Mouse (Mus musculus) left cerebral cortex, adult 11 months (tissue): ENCODE measurements around the gene Tspan8.

Source experiments
- DNase-seq: peaks from one replicate; pipeline ENCODE4 v3.0.0; 2022; ENCODE audit warnings: low spot score

Tspan8 gene

DNA sequence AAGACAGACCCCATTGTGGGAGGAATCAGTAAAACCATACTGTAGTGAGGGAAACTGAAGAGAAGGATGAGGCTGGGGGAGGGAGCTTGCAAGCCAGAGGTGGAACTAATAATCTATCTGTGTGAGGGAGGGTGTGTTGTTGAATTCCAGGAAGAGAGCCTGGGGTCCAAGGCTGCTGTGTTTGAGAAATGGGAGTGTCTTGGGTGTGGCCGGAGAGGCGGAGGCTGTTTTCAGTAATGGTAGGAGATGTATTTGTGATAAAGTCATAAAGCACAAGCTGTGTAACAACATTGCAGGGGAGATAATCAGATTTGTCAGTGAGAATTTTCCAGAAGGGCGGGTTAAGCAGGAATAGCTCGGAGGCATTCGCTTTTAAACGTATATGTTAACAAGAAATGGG is 17.4 kb downstream of the Tspan8 start:
- no peak for DNase-seq

DNA sequence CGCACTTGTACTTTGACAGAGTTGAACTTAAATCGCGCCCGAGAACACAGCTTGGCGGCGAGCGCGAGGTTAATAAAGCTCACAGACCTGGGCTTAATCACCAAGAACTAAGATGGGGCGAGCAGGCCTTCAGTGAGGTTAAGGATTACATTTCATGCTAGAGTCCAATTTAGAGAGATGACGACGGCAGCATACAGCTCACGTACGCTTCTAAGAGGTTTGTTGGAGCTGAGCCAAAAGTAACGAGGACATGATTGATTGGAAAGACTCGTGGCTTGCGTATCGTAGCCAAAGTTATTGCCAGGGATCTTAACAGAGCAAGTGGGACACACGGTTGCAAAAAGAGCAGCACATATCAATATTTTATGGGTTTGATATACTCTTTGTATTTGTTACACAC is 30.3 kb downstream of the Tspan8 start:
- no peak for DNase-seq

DNA sequence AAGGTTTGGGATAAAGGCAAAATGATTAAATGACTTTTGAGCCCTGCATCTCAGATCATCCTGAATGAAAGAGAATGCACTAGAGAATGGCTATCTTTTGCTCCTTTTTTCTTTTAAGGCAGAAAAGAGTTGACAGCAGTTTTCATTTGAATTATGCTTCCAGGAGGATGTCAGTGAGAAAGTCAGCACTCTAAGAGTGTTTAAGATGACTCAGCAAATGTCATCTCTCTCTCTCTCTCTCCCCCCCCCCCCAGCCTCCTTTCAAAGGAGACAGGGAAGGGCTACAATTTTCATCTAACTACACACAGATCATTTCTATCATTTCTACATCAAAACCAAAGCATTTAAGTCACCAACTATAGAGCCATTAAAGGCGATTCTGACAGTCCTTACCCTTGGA is 31.9 kb downstream of the Tspan8 start:
- no peak for DNase-seq

DNA sequence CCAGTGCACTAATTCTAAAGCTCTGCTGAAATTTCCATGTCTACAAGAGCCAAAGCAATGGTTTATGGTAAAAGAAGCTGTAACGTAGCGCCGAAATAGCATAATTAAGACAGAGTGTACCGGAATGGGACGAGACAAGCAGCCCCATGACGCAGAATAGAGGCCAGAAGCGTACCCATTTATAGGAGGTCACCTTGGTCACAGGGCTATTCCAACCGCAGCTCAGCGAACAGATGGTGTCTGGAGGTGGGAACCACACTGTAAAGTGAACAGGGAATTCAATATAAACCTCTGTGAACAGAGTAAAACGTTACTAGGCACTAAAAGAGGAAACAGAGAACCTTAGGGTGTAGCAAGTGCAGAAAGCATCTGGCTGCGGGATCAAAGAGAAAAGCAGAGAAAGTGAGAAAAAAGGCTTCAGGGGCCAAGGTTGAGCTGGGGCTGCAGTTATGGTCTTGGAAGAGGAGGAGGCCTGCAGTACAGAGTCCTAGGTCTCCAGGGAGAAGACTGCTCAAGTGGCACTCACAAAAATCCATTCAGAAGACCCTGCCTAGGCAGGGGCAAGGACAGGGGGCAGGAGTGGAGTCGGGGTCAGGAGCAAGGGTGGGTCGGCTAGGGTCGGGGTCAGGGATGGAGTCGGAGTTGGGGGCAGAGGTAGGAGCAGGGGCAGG is 43.7 kb downstream of the Tspan8 start:
- no peak for DNase-seq

DNA sequence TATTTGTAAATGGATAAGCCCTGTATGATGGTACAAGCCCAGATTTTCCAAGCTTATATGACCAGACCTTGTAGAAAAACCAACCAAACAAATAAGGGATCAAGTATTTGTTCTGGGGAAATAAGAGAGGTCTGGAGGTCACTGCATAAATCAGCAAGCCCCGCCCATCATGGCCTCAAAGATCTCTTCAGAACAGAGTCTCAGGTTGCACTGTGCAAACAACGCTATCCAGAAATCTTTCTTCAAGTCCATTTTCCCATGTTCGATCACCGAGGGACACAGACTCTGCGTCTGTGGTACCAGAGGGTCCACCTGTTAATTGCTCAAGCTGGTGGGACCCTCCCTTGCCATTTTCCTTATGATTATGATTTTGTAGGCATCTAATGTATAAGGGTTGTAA is 45.3 kb downstream of the Tspan8 start:
- DNase-seq: no peak

DNA sequence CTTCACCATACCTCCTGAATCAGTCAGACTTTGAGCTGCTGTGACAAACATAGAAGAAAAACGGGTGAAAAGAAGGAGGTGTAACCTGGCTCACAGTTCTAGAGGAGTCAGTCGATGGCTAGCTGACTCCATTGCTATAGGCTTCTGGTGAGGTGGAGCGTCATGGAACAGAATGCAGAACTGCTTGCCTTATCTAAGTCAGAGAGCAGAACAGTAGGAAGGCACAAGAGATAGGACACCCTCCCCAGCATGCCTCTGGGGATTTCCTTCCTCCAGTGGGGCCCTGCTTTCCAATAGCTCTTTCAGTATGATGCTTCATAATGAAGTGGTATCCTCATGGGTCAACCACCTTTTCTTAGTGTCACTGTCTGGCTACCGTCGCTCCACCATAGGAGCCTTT is 66.1 kb downstream of the Tspan8 start:
- no peak for DNase-seq

DNA sequence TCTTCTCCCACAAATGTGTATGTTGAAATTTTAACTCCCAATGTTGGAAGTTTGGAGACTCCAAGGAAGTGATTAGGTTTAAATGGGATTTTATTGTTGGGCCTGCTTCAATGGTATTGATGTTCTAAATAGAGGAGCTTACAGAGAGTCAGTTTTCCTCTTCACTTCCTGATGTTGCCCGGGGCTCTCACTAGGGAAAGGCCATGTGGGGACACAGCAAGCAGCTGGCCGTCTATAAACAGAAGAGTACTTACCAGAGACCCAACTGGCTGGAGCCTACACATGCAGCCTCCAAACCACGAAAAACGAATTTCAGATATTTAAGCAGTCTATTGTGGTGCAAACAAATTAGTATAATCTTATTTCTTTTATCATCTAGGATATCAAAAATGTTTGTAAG is 75.3 kb downstream of the Tspan8 start:
- no peak for DNase-seq

DNA sequence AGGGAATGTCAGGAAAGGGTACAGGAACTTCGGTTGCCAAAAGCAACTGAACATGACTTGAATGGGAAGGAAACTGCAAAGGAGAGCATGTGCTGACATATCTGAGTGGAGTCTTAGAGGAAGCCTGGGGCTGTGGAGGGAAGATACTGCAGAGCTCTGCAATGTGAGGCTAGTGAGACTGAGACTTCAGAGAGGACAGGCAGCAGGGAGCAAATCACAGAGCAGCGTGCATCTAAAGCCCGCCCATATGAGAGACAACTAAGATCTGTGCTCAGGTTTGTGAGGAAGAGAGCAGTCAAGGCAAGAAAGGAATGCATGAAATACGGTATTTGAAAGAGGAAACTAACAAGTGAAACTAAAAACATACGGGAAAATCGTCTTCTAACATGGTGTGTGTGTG is 76.3 kb downstream of the Tspan8 start:
- no peak for DNase-seq

DNA sequence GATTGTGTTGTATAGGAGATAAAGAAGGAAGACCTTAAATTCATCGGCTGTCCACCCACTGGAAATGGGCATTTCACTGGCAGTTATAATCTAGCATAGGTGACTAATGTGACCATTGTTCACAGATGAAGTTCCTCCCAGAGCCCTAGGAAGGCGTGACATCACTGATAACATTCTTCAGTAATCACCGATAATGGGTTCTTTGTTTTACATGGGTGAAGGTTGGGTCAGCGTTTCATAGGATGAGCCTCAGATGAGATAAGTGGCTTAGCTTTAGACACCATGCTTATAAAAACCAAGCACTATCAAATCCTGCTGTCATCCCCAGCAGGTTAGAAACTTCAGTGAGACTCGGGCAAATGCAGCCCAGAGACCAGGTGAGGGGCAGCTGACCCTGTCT is 77.4 kb downstream of the Tspan8 start:
- DNase-seq: no peak

DNA sequence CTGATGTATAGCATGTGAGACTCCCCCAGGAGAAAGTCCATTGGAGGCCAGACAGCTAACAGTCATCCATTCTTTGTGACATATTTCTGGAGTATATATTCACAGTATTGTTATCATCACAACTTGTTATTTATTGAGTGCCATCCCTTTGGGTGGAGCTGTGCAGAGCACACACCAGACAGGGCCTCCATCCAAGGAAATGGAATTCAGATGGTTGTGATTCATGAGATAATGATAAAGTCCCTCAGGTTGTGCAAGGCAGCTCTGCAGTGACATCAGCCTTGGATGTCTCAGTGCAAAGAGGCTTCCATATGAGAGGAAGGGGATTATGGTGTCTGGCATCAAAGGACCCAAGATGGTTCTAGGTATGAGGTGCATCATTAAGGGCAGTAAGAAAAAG is 80.1 kb downstream of the Tspan8 start:
- no peak for DNase-seq

DNA sequence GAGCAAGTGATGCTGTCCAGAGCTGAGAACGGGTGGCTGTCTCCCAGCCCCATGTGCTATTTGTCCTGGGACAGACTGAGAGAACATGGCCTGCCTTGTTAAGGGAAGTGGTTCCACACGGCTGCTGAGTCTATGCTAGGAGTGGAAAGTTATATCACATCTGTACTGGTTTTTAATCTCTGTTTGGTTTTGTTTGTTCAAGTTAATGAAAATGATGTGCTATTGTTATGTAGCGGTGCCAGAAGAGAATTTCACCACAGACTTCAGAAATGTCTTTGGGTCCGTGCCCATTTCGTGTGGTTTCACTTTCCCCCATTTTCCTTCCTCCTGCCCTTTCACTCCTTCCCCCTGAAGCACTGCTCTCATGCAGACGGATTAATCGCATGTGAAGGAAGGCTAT is 80.6 kb downstream of the Tspan8 start:
- DNase-seq: no peak
